ENCODE assay signal across 9 mouse cellular contexts in genomic region chr11:43203580-43203979, GRCm38 (mm10).
DNase-seq lines count a peak whose midpoint lies in the region.
"Had no signal": no experiment of that assay in that cellular context is flagged by ENCODE, and none has a peak within 500 bp of the region (broad histone marks: within the 10 kb centered on the region; RNA-seq: fewer than 3 reads in every experiment).

No protein-coding gene starts in this region.

- DNase-seq in heart, adult 11 months: peak; percentile 41
- DNase-seq in heart, adult 9 months (ENCODE audit: low spot score in 2 of 2): no peak
- DNase-seq in retina, postnatal 1 day: peak; percentile 10
- no peak for DNase-seq in retina, embryonic 14.5 days (ENCODE audit: low spot score)
- peak; percentile 10 for DNase-seq in brain, embryonic 18.5 days (ENCODE audit: low read depth, low spot score)
- DNase-seq in ovary, postnatal 36 days (ENCODE audit: low spot score): no peak
- DNase-seq in ovary, adult 18-20 months (ENCODE audit: low spot score): no peak
- DNase-seq: heart, postnatal 4 days; lung, adult 2 months had no signal

Comparison
In these comparisons a context has a peak if more than half of its experiments do, and no peak if none do; other contexts are left out.
1. DNase-seq: peak in heart, adult 11 months (single experiment), retina, postnatal 1 day (single experiment) and brain, embryonic 18.5 days (single experiment); none in heart, adult 9 months (0 of 2), retina, embryonic 14.5 days (single experiment), ovary, postnatal 36 days (single experiment) and ovary, adult 18-20 months (single experiment).